In the genomic region with DNA sequence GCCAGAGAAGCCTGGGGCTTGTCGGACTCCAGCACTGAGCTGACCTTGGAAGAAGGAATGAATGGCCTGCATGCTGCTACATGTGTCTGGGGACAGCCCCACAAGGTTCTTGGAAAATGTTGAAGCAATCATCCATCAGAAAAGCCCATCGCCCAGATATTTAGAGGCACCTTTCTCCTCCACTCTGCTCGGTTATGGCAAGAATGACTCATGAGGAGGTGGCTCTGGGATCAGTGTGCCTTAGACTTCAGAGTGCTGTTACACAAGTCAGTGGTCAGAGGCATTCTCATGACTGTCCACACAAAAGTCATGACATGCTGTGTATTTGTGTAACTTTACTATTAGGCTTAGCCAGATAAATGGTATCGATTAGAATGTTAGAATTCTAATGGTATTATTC, we compare ENCODE assay signal across 28 mouse cellular contexts. TPM values are rescaled to one million over a fixed set of nuclear protein-coding genes. Genes with fewer than 3 reads are reported as not detected.
DNase-seq lines count a peak whose midpoint lies in the region; ATAC-seq lines count a peak whose summit lies in the region.
"Had no signal": no experiment of that assay in that cellular context is flagged by ENCODE, and none has a peak within 500 bp of the region (broad histone marks: within the 10 kb centered on the region; RNA-seq: fewer than 3 reads in every experiment).

No protein-coding gene starts in this region.

- DNase-seq in frontal cortex, postnatal 25 days (ENCODE audit: low spot score in 2 of 2): no peak
- no peak for DNase-seq in heart, postnatal 25 days (ENCODE audit: low spot score)
- peak; percentile 75 for DNase-seq in 416B (ENCODE audit: low read depth)
- peak; percentile 29 for DNase-seq in brain, adult 2 months (ENCODE audit: low read depth, low spot score)
- no peak for DNase-seq in right cerebral cortex, postnatal 36 days (ENCODE audit: low spot score in 2 of 2)
- DNase-seq: cerebellum, adult 18-20 months; cerebellum, postnatal 25 days; gastrocnemius, postnatal 14 days; heart, adult 18-20 months; kidney, adult 18-20 months; layer of hippocampus, adult 9-11 months; liver, embryonic 13.5 days; lung, adult 2 months; lung, postnatal 14 days had no signal

- H3K9ac ChIP-seq in heart, embryonic 15.5 days: no peak overlapping the region
- H3K9ac ChIP-seq: embryonic facial prominence, embryonic 15.5 days; hindbrain, embryonic 14.5 days; liver, embryonic 13.5 days; midbrain, embryonic 12.5 days had no signal

- WGBS in heart, embryonic 15.5 days: 60% methylated on average over 4 of the region's 4 CpGs

- peak overlapping the region; percentile 16; the same call in 1 of the 2 replicates for H3K4me2 ChIP-seq in heart, embryonic 15.5 days
- H3K4me2 ChIP-seq: embryonic facial prominence, embryonic 15.5 days; hindbrain, embryonic 14.5 days; liver, embryonic 13.5 days; midbrain, embryonic 12.5 days had no signal

- ATAC-seq in frontal cortex, adult (ENCODE audit: low TSS enrichment): peak; percentile 35
- no peak for ATAC-seq in heart, embryonic 15.5 days (replicated peaks; ENCODE audit: insufficient number of reproducible peaks, insufficient read depth, low FRiP score, low read depth)
- ATAC-seq: forebrain, embryonic 14.5 days; inflammation-experienced regulatory T-cells, adult 6 months had no signal

- H3K36me3 ChIP-seq in heart, embryonic 15.5 days: no peaks in the 10 kb centered on the region
- H3K36me3 ChIP-seq: midbrain, embryonic 12.5 days had no signal

- no peak overlapping the region for H3K4me3 ChIP-seq in heart, embryonic 15.5 days
- H3K4me3 ChIP-seq: embryonic facial prominence, embryonic 15.5 days; liver, embryonic 13.5 days; midbrain, embryonic 12.5 days had no signal

- H3K4me1 ChIP-seq in heart, embryonic 15.5 days (replicated peaks): peaks cover 9% of the 10 kb centered on the region

- intact Hi-C loops in heart, postnatal 25 days (cut with DNase I): no loop called here

- H3K27ac ChIP-seq in heart, embryonic 15.5 days: peak overlapping the region; percentile 60
- H3K27ac ChIP-seq: embryonic facial prominence, embryonic 15.5 days; hindbrain, embryonic 14.5 days; kidney, postnatal 0 days; liver, embryonic 13.5 days; midbrain, embryonic 12.5 days had no signal

- no peaks in the 10 kb centered on the region for H3K27me3 ChIP-seq in heart, embryonic 15.5 days
- H3K27me3 ChIP-seq: embryonic facial prominence, embryonic 15.5 days; liver, embryonic 13.5 days; midbrain, embryonic 12.5 days had no signal

- H3K9me3 ChIP-seq in heart, embryonic 15.5 days (replicated peaks): no peaks in the 10 kb centered on the region
- H3K9me3 ChIP-seq: embryonic facial prominence, embryonic 15.5 days; liver, embryonic 13.5 days; midbrain, embryonic 12.5 days had no signal

RNA-seq across cellular contexts. Expression of a gene that starts 29.3 kb away (rescaled TPM):
- 2.7 and 3.7 TPM in 2 replicates for polyA plus RNA-seq in heart, embryonic 15.5 days (2015; fragmentation: Nextera tagmentation; extraction: Ambion mirVana)
- total RNA-seq in heart, postnatal 25 days (2021): 1 to 10 TPM; 4.4 to 5.4 TPM

RNA-seq across cellular contexts. Expression of a gene that starts 35.7 kb away (rescaled TPM):
- not detected in 2 replicates for polyA plus RNA-seq in heart, embryonic 15.5 days (2015; fragmentation: Nextera tagmentation; extraction: Ambion mirVana)
- not detected for total RNA-seq in heart, postnatal 25 days (2021)
- total RNA-seq: adrenal gland, adult 18-20 months; gastrocnemius, postnatal 14 days; heart, adult 18-20 months; megakaryocyte progenitor cell, adult 5-6 weeks had no signal
- polyA plus RNA-seq: embryonic facial prominence, embryonic 15.5 days; forebrain, embryonic 14.5 days; hindbrain, embryonic 14.5 days; inflammation-experienced regulatory T-cells, adult 6 months; kidney, postnatal 0 days; large intestine, adult 2 months; limb, embryonic 14.5 days; liver, embryonic 13.5 days; midbrain, embryonic 12.5 days; neural tube, embryonic 11.5 days; thymus, postnatal 0 days had no signal

RNA-seq across cellular contexts. Expression of a gene that starts 40.3 kb away (rescaled TPM):
- 0.23 and 0.26 TPM in 2 replicates for polyA plus RNA-seq in heart, embryonic 15.5 days (2015; fragmentation: Nextera tagmentation; extraction: Ambion mirVana)
- total RNA-seq in heart, postnatal 25 days (2021): under 1 TPM in 1 of 2 experiments, not detected in 1; 0.08 TPM
- total RNA-seq: adrenal gland, adult 18-20 months; gastrocnemius, postnatal 14 days; heart, adult 18-20 months had no signal
- polyA plus RNA-seq: large intestine, adult 2 months had no signal

Comparison
In these comparisons a context has a peak if more than half of its experiments do, and no peak if none do; other contexts are left out.
1. DNase-seq: peak in 416B (single experiment) and brain, adult 2 months (single experiment); none in frontal cortex, postnatal 25 days (0 of 2), heart, postnatal 25 days (single experiment) and right cerebral cortex, postnatal 36 days (0 of 2).